Mouse (Mus musculus): ENCODE results near the gene Insyn1.

Gene Insyn1

DNA sequence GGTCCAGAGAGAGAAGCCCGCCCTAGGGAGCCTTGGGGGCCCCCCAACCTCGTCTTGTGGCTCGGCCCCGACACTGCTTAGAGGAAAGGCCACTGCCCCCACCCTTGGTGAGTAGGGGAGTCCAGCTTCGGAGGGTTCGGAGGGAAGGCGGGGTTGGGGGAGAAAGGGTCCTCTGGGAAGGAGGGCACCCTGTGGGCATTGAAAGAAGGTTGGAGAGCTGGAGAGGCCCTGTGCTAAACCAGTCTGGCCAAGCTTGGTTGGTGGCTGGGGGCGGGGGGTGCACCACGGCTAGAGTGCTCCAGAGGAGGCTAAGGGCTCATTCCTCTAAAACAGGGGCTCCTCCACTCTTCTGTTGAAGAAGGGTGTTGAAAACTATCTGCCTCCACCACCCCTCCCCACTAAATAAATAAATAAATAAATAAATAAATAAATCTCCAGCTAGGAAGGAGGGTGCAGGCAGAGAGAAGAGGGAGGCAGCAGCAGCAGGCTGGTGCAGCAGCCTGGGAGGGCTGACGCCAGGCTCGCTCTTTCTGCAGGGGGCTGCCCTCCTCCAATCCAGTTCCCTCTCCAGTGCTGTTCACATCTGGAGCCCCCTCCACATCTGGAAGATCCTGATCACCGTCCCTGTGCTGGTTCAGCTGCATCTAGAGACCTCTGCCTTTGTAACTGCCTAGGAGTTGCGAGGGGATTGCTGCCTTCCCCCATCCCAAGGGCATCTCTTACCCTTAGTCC lies 896 bp downstream of the Insyn1 start:
- DNase-seq (ENCODE audit: low spot score): no peak

DNA sequence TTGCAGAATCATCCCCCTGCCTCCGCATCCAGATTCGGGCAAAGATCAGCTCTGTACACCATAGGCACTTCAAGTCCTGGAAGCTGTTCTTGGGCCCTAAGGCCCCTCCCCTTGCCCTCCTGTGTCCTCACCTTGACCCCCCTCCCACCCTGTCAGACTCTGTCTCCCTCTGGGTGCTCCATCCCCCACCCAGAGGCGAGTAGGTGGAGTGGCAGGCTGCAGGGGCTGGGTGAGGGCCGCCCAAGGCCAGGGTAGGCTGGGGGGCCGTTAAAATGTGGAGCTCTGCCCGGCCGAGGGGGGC lies 1.4 kb downstream of the Insyn1 start:
- no peak for DNase-seq (ENCODE audit: low spot score)

DNA sequence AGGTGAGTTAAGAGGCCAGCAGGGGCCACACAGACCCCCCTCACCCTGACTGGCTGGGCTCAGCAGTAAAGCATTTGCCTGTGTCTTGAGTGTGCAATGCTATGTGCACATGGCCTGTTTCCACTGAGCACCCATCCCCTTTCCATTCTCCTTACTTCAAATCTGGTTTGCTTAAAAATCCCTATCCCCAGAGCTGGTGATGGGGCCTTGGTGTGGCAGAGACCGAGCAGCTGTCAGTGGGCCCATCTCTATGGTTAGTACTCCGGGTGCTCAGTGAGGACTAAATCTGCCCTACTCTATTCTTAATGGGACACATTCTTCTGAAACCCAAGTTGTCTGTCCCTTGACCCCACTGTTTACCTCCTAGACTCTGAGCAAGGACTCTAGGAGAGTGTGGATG lies 2.0 kb downstream of the Insyn1 start:
- DNase-seq (ENCODE audit: low spot score): no peak

DNA sequence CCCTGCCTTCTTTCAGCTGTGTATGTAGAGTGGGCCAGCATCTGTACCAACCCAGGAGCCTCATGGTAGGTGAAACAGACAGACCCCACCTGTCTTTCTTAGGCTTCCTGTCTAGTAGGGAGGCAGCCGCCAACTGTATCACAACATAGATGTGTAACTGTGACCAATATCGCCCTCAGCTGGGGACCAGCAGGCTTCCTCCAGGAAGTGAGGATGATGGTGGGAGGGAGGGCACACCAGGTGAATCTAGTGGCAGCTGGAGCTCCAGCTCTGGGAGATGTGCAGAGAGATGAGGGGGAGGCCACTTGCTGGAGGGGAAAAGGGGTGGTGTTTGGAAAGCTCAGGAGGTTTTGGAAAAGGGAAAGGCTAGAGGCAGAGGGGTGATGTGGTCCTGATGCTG lies 6.6 kb downstream of the Insyn1 start:
- no peak for DNase-seq (ENCODE audit: low spot score)

DNA sequence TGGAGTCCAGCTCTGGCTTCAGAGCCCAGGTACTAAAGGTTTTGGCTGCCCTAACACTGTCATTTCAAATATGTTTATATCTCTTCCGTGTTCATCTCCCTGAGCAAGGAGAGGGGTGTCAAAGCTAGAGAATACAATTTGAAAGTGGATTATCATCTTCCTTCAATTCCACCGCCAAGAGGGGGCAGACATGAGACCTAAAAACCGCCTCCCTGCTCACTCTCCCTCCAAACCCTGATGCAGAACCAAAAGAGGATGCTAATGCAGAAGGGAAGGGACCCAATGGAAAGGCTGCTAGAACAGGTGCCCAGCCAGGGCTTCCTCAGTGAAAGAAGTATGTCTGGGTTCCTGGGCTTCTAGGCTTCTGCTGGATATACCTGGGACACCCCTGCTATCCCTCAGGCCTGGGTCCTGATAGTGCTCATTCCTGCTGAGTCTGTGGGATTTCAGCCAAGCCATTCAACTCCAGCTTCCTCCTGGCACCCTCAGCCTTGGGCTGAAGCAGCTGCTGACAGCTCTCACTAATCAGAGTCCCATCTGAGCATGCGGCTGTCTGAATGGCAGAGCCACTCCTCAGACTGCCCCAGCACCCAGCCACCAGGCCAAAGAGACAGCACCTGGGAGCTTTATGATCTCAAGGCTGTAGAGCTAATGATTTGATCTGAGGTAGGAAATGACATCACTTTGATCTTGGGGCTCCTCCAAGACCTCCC lies 8.2 kb downstream of the Insyn1 start:
- no peak for DNase-seq (ENCODE audit: low spot score)

DNA sequence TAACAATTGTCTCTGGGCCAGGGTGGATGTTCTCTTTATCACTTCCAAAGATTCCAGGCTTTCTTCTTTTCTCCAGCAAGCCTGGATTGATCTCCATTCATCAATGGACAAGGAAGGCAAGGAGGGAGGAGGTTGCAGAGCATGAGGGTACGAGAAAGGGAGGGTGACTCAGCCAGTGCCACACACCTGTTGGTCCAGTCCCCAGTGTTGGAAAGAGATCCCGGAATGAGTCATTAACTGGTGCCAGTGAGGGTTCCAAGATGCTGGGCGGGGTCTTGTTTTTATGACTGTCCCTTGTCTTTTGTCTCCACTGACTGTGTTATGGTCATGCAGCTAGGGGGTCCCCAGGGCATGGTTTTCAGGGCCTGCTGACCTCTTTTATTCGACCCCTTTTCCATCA lies 9.5 kb downstream of the Insyn1 start:
- DNase-seq (ENCODE audit: low spot score): no peak

DNA sequence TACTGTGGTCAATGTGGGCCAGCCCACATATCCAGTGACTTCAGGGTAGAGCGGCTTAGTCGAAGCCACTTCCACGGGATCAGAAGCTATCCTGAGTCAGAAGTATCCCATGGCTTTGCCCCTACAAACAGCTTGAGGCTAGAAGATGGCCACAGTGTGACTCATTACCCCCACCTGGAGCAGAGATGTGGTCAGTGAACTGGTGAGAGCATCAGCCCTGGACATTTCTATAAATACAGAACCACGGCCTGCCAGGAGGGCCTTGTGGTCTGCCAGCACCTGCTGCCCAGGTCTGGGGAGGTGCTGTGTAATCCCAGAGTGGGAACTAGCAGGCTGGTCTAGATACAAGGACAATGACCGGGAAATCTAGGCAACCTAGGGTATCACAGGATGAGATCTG lies 12.5 kb downstream of the Insyn1 start:
- DNase-seq (ENCODE audit: low spot score): no peak

DNA sequence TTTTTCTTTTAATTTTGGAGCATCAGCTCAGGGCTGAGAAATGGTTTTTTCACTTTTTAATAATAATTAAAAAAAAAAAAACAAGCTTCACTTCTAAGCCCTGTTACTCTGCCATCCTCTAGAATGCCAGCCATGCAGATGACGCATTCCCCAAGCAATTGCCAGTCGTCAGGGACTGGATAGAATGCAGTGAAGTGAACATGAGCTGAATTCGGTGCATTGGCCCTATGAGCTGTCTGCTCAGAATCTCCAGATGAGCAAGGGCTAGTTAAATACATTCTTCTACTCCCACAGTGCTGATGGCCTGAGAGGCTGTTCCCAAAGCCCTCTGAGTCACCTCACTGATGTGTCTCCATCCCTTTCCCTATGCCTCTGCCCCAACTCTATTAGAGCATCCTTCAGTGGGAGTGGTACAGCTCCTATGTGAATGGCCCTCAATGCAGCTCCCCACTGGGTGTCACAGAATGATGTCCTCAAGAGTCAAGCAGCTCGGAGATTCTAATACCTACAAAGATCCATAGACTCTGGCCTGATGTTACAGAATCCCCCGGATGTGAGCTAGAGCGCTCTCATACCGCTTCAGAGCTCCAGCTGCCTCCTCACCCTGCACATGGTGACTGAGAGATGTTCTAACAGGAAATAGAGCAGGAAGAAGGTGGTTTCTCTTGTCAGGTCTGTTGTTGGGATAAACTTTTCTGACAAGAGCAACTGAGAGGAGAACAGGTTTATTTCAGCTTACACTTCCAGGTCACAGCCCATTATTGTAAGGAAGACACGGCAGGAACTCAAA lies 19.0 kb downstream of the Insyn1 start:
- no peak for DNase-seq (ENCODE audit: low spot score)

DNA sequence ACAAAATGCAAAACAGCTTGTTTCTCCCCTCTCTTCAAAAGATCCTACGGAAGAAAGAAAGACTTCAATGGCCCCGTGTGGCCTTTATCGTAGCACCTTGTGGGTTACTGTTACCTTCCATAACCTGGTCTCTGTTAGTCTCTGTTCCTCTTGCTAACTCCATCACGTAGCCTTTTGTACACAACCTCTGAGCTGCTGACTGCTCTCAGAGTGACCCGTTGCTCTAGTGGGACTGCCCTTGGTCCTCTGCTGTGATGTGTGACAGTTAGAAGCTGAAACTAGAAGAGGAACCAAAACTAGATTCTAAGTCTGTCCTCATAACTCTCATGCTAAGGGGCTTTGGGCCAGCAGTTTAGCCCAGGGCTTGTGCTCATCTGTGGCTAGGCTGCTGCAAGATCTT lies 22.0 kb downstream of the Insyn1 start:
- no peak for DNase-seq (ENCODE audit: low spot score)

DNA sequence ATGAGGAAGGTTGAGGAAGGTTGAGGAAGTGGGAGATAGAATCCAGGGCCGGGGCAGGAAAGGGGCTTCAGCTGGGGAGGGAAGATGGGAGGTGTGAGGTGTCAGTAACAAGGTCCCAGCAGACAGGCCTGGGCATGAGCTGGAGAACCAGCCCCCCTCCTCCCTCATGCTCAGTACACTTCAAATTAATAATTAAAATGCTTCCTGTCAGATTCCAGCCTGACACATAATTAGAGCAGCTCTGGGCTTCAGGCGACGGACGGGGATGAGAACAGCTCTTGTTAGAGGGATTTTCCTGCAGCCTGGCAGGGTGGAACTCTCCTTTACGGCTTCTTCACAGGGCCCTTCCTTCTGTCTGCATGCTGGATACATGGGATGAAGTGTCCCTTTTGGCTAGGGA lies 25.3 kb downstream of the Insyn1 start:
- DNase-seq (ENCODE audit: low spot score): no peak

DNA sequence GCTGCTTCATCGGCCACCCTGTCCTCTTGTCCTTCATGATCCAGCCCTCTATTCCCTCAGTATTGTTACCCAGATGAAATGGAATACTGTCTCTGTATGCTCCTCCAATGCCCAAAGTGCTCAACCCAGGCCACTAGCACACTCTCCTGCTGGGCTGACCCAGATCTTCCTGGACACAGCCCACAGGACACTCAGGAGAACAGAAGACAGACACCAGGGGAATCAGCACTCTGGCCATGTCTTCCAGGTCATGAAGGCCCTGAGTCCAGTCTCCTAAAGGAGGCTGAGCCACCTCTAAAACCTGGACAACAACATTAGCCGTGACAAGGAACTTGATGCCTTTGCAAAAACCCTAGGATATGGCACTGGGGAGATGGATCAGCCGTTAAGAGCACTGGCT lies 28.1 kb downstream of the Insyn1 start:
- DNase-seq (ENCODE audit: low spot score): no peak

DNA sequence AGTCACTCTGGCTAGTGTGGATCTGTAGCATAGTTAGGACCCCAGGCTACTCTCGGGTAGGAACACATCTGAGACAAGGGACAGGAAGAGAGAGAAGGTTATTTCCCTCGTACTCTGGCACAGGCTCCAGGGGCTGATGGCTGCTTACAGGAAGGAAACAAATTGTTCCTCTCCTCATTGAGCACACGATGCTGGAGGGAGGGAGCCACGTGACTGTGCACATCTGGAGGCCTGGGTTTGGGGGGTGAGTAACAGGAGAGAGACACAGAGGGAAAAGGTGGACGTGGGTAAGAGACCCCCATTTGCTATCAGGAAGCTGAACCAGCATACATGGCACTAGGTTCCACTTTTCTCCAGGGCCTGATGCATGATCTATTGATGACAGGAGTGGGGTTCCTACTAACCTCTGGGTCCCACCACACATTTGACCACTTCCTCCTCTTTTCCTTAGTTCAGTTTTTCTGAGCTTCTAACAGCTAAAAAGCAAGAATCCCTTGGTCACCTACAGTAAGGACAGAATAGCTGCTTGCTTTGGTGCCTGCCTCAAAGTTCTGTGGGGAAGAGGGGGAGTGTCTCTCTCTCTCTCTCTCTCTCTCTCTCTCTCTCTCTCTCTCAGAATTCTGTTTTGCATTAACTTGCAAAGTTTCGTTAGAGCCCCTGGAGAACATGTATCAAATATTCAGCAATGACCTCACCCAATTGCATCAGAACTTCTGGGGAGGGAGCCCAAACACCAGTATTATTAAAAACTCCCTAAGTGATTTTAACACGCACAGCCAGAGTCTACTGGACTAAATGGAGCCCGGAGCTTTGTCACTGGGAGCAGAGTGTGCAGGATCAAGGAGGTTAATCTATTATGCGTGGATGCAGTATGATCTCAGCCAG lies 29.7 kb downstream of the Insyn1 start:
- DNase-seq (ENCODE audit: low spot score): no peak

DNA sequence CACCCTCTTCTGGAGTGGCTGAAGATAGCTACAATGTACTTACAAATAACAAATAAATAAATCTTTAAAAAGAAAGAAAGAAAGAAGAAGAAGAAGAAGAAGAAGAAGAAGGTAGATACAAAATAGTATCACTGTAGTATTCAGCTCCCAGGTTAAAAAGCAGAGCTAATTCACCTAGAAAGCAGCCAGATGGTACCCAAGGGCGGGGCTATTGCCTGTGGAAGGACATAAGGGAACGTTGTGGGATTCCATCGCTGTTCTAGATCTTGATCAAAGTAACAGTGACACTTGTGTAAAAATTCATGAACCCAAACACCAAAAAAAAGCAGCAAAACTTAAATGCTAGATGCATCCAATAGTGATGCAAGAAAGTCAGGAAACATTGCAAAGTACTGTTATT lies 31.6 kb downstream of the Insyn1 start:
- DNase-seq (ENCODE audit: low spot score): no peak

DNA sequence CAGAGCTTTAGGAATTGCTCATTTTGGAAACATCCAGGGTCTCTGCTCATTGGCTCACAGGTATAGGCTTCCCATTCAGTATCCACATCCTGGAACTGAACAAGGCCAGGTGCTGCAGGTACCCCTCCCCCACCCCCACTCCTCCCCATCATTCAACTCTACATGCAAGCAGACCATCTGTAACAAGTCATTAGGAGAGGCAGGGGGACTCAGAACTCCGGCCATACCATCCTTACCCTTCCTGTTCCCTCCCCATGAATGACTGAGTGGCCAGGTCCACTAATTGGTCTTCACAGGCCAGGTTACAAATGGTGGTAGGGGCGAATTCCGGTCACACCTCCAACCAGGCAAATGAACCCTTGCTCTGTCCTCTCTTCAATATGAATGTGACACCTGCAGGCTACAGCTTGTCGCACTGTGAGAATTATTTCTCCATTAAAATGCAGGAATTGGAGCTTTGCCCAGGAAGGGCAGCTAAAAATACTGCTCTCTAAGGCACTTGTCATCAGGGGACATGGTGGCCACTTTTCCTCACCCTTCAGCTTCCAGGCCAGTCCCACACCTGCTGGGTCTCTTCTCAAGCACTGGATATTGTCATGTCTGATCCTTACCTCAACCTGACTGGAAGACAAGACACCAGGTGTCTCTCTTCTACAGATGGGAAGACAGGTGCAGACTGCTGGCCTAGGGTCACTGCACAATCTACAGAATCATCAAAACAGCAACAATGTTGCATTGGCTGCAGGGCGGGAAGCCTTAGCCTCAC lies 32.6 kb downstream of the Insyn1 start:
- no peak for DNase-seq (ENCODE audit: low spot score)

DNA sequence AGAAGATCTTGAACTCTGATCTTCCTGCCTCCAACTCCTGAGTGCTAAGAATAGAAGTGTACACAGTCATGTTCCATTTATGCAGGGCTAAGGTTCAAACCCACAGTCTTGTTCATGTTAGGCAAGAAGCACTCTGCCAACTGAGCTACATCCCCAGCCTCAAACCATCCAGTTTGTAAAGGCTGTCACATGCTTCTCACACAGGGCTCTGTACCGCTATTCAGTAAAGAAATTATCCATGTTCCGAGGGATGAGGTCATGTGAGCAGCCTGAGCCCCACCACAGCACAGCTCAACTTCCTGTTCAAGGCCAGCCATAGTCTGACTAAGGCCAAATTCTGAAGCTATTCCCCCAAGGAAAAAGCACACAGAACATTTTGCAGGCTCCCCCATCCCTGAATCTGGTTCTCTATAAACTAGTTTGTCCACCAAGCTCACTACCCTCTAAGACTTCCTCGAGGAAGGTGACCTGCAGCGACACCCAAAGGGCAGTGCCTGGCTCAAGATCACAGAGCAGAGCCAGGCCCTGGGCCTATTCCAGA lies 33.5 kb downstream of the Insyn1 start:
- no peak for DNase-seq (ENCODE audit: low spot score)

DNA sequence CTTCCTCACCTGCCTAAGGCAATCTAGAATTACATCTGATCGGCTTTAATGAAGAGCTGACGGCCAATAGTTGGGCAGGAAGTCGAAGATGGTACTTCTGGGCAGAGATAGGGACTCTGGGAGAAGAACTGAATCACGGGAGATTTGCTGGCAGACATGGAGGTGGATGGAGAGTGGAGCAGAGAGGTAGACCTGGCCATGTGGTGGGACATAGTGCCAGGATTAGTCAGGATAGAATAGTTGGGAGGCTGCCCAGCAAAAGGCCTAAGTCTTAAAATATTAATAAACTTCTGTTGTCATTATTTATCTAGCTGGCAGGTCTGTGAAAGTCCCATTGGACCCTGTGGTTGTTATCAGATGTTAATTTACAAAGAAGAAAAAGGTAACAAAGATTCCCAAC lies 36.7 kb downstream of the Insyn1 start:
- no peak for DNase-seq (ENCODE audit: low spot score)

DNA sequence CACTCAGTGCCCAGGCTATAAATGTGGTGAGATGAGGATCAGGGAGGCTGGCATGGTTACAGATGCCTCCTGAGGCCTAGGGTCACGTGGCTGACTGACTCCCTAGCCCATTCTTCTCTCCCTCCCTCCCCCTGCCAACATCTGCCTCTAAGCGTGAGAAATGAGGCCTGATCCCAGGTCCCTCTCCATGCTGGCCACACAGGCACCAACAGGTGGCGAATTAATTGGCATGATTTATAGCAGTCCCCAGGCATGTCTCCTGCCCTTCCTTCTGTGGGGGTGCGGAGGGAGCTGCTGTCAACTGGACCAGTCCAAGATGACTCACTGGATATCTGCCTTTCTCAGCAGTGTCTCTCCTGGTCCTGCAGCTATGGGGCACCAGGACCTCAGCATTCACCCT lies 39.4 kb downstream of the Insyn1 start:
- DNase-seq (ENCODE audit: low spot score): no peak

DNA sequence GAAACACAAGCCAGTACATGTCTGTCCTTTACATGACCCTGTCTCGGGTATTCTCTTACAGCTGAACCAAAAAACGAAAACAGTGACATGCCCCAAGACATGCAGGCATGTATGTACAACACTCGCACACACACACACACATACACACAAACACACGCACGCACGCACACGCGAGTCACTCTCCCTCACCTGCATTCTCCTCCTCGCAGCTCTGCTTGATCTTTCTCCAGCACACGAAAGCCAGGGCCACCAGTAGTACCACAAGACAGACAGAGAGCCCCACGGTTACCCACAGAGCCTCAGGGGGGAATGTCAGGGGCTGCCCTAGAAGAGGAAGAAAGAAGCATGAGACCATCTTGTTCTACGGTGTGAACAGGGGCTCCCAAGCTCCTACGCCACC lies 42.0 kb downstream of the Insyn1 start:
- no peak for DNase-seq (ENCODE audit: low spot score)

DNA sequence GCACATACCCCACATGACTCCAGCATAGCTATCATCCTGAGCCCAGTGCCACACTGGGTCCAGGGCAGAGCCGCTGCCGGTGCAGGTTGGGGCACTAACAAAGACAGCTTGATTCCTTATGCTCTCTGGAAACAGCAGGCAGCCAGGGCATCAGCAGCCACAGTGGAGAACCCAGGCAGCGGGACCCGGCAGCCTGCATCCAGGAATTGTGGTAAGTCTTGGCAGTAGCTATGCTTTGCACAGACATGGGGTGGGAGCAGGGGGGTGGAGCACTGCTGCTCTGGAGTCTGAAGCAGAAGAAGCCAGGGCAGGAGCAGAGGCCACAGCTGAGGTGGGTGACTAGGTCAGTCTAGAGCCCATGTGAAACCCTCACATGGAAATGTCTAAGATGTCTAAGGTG lies 43.8 kb downstream of the Insyn1 start:
- no peak for DNase-seq (ENCODE audit: low spot score)

DNA sequence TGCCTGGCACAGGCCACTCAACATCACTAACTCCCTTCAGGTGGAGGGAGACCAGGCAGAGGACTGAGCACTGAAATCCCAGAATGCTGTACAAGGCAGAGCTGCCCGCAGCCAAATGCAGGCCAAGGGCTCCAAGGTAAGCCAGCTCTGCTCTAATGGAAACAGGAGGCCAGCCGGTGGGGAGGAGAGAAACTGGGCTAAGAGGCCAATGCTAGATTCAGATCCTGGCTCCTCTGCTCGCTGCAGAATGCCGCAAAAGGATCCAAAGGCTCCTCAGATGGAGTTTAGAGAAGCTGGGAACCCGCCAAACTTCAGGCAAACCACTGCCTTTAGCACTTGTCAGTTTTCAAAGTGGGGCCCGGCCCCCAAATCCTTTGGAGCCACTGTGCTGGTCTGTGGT lies 44.9 kb downstream of the Insyn1 start:
- DNase-seq (ENCODE audit: low spot score): no peak

DNA sequence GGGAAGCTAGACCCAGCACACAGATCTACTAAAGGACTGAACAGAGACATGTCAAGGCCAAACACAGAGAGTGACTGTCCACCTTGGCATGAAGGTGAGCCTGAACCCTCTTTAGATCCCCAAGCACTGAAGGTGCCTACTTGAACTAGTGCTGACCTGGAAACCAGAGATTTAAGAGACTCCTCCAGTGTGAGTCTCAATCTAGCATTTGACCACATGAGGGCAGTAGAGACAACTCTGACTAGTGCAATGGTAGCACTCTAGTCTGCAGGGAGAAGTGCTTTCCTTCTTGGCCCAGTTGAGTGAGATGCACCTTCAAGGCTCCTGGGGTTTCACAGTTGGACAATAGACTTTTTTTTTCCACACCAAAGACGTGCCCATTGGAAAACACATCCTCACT lies 46.4 kb downstream of the Insyn1 start:
- no peak for DNase-seq (ENCODE audit: low spot score)
